Mouse (Mus musculus) liver, adult 2 months (tissue): ENCODE measurements at regions not wholly inside any gene's neighbourhood (a gene's known extent, or its start where the extent isn't known, plus 50 kb on each side); places are given as distances from the start of the nearest gene placed in this dataset.

Experiments used
- CTCF ChIP-seq: fragments of 200-500 bp; IDR thresholded peaks from 2 replicates; pipeline ENCODE4 v1.5.1; 2011; ENCODE audit warnings: low read depth, low read length, control low read depth
- POLR2A ChIP-seq: fragments of 200-500 bp; IDR thresholded peaks from 2 replicates; pipeline ENCODE4 v1.6.1; 2011; ENCODE audit warnings: low read length, control low read depth; ENCODE audit not compliant: insufficient read depth; ENCODE audit errors: extremely low read depth

- no peak for TF ChIP-seq POLR2A
- TF ChIP-seq CTCF: no peak
Measured at GRCm38 (mm10) chr14:76945626-76946025, 90.9 kb upstream of the Ccdc122 start.
